Mouse (Mus musculus) kidney, postnatal 0 days (tissue): ENCODE data around the gene Gm27021. TPM values are rescaled to one million over a fixed set of nuclear protein-coding genes. Genes with fewer than 3 reads are reported as not detected.

Experiments
- ATAC-seq: fragments of 200-750 bp; cut with Nextera tagmentation; replicated peaks from 2 replicates; pipeline ENCODE4 v1.8.0; 2017; ENCODE audit warnings: low read depth, moderate number of reproducible peaks, moderate TSS enrichment, moderate library complexity; ENCODE audit not compliant: low FRiP score
- DNase-seq: peaks from one replicate; pipeline ENCODE4 v3.0.0-alpha.2; 2016; ENCODE audit warnings: low spot score
- H3K27ac ChIP-seq: fragments of 300-500 bp; sonication (generic); 2 replicates; pipeline ENCODE4 v1.5.1; 2014; ENCODE audit warnings: mild to moderate bottlenecking
- H3K27me3 ChIP-seq: fragments of 300-500 bp; sonication (generic); 2 replicates; pipeline ENCODE4 v1.6.1; 2014; ENCODE audit warnings: low read length, mixed read lengths; ENCODE audit not compliant: insufficient read depth
- H3K36me3 ChIP-seq: fragments of 300-500 bp; sonication (generic); 2 replicates; pipeline ENCODE4 v1.6.1; 2014; ENCODE audit warnings: low read length, mixed read lengths; ENCODE audit not compliant: insufficient read depth
- H3K4me1 ChIP-seq: fragments of 300-500 bp; sonication (generic); replicated peaks from 2 replicates; pipeline ENCODE4 v1.6.1; 2014; ENCODE audit warnings: antibody characterized with exemption, low read length, mixed read lengths; ENCODE audit not compliant: insufficient read depth
- H3K4me2 ChIP-seq: fragments of 300-500 bp; sonication (generic); 2 replicates; pipeline ENCODE4 v1.6.1; 2014; ENCODE audit warnings: mild to moderate bottlenecking, low read length, moderate library complexity, mixed read lengths
- H3K4me3 ChIP-seq: fragments of 300-500 bp; sonication (generic); replicated peaks from 2 replicates; pipeline ENCODE4 v1.5.1; 2014; ENCODE audit warnings: low read depth, low read length
- H3K9ac ChIP-seq: fragments of 300-500 bp; sonication (generic); 2 replicates; pipeline ENCODE4 v1.6.1; 2014; ENCODE audit warnings: low read depth, low read length
- H3K9me3 ChIP-seq: fragments of 300-500 bp; sonication (generic); replicated peaks from 2 replicates; pipeline ENCODE4 v1.6.1; 2016; ENCODE audit warnings: low read length, inconsistent platforms, mixed read lengths
- CTCF ChIP-seq: IDR thresholded peaks from 2 replicates; pipeline ENCODE4 v1.5.1; 2016; ENCODE audit warnings: antibody characterized with exemption, low read depth, mild to moderate bottlenecking, moderate library complexity
- WGBS: fragments of 180-500 bp; shearing (Covaris S2); extraction: QIAGEN DNeasy Blood & Tissue Kit; methylation state at CpG from one replicate; pipeline ENCODE4 v1.1.7; 2014; 5-methylcytosine and 5-hydroxymethylcytosine counted together
- polyA plus RNA-seq: library from polyadenylated mRNA; unstranded; fragments of >200 nt; fragmentation: Nextera tagmentation; extraction: Ambion mirVana; gene quantifications from 2 replicates; pipeline ENCODE4 v1.2.1, GENCODE M21; 2015

Gm27021 gene
- polyA plus RNA-seq, 1 experiment from 2014 or later, result 3.2 TPM

- Histone ChIP-seq H3K9me3 (no peaks in the 10 kb centered on the region), H3K27ac (no peak overlapping the region), H3K4me3 (no peak overlapping the region), H3K36me3 (no peaks in the 10 kb centered on the region), H3K4me1 (0 out of 2 replicates have a peak, but pooled peaks cover 3% of the 10 kb centered on the region), H3K9ac (no peak overlapping the region), H3K27me3 (0 out of 2 replicates have a peak, but pooled peaks cover 3% of the 10 kb centered on the region), H3K4me2 (no peak overlapping the region)
- ATAC-seq, result no peak
- WGBS, result 62% methylated on average over 7 of the region's 7 CpGs
- peak; percentile 61 for DNase-seq
- peak; percentile 83 for TF ChIP-seq CTCF
These were observed 68.4 kb downstream of the Gm27021 start for GRCm38 (mm10) chr8:120599504-120599903.

- H3K4me1 ChIP-seq, result 0 out of 2 replicates have a peak, but pooled peaks cover 3% of the 10 kb centered on the region
- TF ChIP-seq CTCF, result no peak
- H3K27me3 ChIP-seq, result 0 out of 2 replicates have a peak, but pooled peaks cover 3% of the 10 kb centered on the region
- H3K9ac ChIP-seq, result no peak overlapping the region
- ATAC-seq (no peak), DNase-seq (no peak)
- no peak overlapping the region for H3K4me3 ChIP-seq
- H3K27ac ChIP-seq, result no peak overlapping the region
- WGBS, result 21% methylated on average over 24 of the region's 24 CpGs
- no peaks in the 10 kb centered on the region for H3K36me3 ChIP-seq
- H3K9me3 ChIP-seq, result no peaks in the 10 kb centered on the region
- peak overlapping the region; percentile 37 for H3K4me2 ChIP-seq
These were observed 69.3 kb downstream of the Gm27021 start for GRCm38 (mm10) chr8:120598579-120598978.

- Histone ChIP-seq H3K27ac (no peak overlapping the region), H3K36me3 (no peaks in the 10 kb centered on the region), H3K4me2 (no peak overlapping the region), H3K9me3 (no peaks in the 10 kb centered on the region), H3K4me3 (no peak overlapping the region), H3K27me3 (0 out of 2 replicates have a peak, but pooled peaks cover 3% of the 10 kb centered on the region), H3K9ac (no peak overlapping the region), H3K4me1 (0 out of 2 replicates have a peak, but pooled peaks cover 3% of the 10 kb centered on the region)
- peak; percentile 85 for TF ChIP-seq CTCF
- 13% methylated on average over 5 of the region's 5 CpGs for WGBS
- ATAC-seq (no peak), DNase-seq (peak; percentile 68)
These were observed 71.9 kb downstream of the Gm27021 start for GRCm38 (mm10) chr8:120595963-120596362.

GRCm38 (mm10) chr8:120594571-120594970 is 73.3 kb downstream of the Gm27021 start:
- ATAC-seq, result no peak
- H3K9me3 ChIP-seq, result no peaks in the 10 kb centered on the region
- H3K9ac ChIP-seq, result no peak overlapping the region
- 0 out of 2 replicates have a peak, but pooled peaks cover 3% of the 10 kb centered on the region for H3K27me3 ChIP-seq
- H3K4me1 ChIP-seq, result peaks cover 9% of the 10 kb centered on the region; the same call in 1 of the 2 replicates
- peak; percentile 53 for TF ChIP-seq CTCF
- H3K36me3 ChIP-seq, result no peaks in the 10 kb centered on the region
- H3K4me3 ChIP-seq, result no peak overlapping the region
- DNase-seq, result no peak
- H3K27ac ChIP-seq, result no peak overlapping the region
- WGBS, result 91% methylated on average over 5 of the region's 5 CpGs
- H3K4me2 ChIP-seq, result no peak overlapping the region

- no peak for ATAC-seq
These were observed 76.1 kb downstream of the Gm27021 start for GRCm38 (mm10) chr8:120591587-120592292.

GRCm38 (mm10) chr8:120589921-120590320 is 78.0 kb downstream of the Gm27021 start:
- DNase-seq (no peak), ATAC-seq (no peak)
- peaks cover 10% of the 10 kb centered on the region for H3K4me1 ChIP-seq
- peak overlapping the region; percentile 55 for H3K9ac ChIP-seq
- TF ChIP-seq CTCF, result no peak
- H3K4me3 ChIP-seq, result peak overlapping the region; percentile 47
- no peaks in the 10 kb centered on the region for H3K36me3 ChIP-seq
- 52% methylated on average over 2 of the region's 2 CpGs for WGBS
- no peaks in the 10 kb centered on the region for H3K27me3 ChIP-seq
- H3K4me2 ChIP-seq, result peak overlapping the region; percentile 71
- H3K27ac ChIP-seq, result peak overlapping the region; percentile 44; the same call in 1 of the 2 replicates
- H3K9me3 ChIP-seq, result no peaks in the 10 kb centered on the region

More at GRCm38 (mm10) chr8:120591587-120592292, 76.1 kb downstream of the Gm27021 start:
- DNase-seq, result no peak
- peaks cover 10% of the 10 kb centered on the region for H3K4me1 ChIP-seq
- H3K27ac ChIP-seq, result no peak overlapping the region
- no peaks in the 10 kb centered on the region for H3K36me3 ChIP-seq
- WGBS, result 74% methylated on average over 10 of the region's 10 CpGs
- H3K4me3 ChIP-seq, result no peak overlapping the region
- no peaks in the 10 kb centered on the region for H3K27me3 ChIP-seq
- H3K9me3 ChIP-seq, result no peaks in the 10 kb centered on the region
- H3K9ac ChIP-seq, result no peak overlapping the region
- H3K4me2 ChIP-seq, result no peak overlapping the region
- no peak for TF ChIP-seq CTCF
